Mouse (Mus musculus) liver, adult 2 months (tissue): ENCODE data around the gene Pdgfd.

Source experiments
- CTCF ChIP-seq: fragments of 200-500 bp; IDR thresholded peaks from 2 replicates; pipeline ENCODE4 v1.5.1; 2011; ENCODE audit warnings: low read depth, low read length, control low read depth
- POLR2A ChIP-seq: fragments of 200-500 bp; IDR thresholded peaks from 2 replicates; pipeline ENCODE4 v1.6.1; 2011; ENCODE audit warnings: low read length, control low read depth; ENCODE audit not compliant: insufficient read depth; ENCODE audit errors: extremely low read depth

- TF ChIP-seq CTCF (no peak), POLR2A (no peak)
Measured at GRCm38 (mm10) chr9:6182307-6182923, 14.0 kb downstream of the Pdgfd start.
